9 mouse cellular contexts compared by ENCODE assay signal in genomic region chr11:61091642-61092262, GRCm38 (mm10). TPM values are rescaled to one million over a fixed set of nuclear protein-coding genes. Genes with fewer than 3 reads are reported as not detected.
DNase-seq lines count a peak whose midpoint lies in the region; ATAC-seq and TF ChIP-seq lines count a peak whose summit lies in the region.
"Had no signal": no experiment of that assay in that cellular context is flagged by ENCODE, and none has a peak within 500 bp of the region (broad histone marks: within the 10 kb centered on the region; RNA-seq: fewer than 3 reads in every experiment).

No protein-coding gene starts in this region.

- DNase-seq in heart, postnatal 10 days = peak; percentile 74 to 85
- DNase-seq in Patski (ENCODE audit: low read depth, low spot score) = peak; percentile 28
- peak; percentile 65 to 78 for DNase-seq in cerebellum, postnatal 4 days (ENCODE audit: low spot score in 2 of 2)
- peak; percentile 62 to 87 for DNase-seq in layer of hippocampus, postnatal 14 days (ENCODE audit: low spot score in 2 of 2)
- DNase-seq in midbrain, embryonic 10.5 days (ENCODE audit: low spot score) = peak; percentile 62
- DNase-seq in spleen, postnatal 4 days (ENCODE audit: low spot score in 2 of 2) = peak; percentile 43 to 71

- in situ Hi-C loops in Patski (cut with MboI; ENCODE audit: low pct_unique_long_range_greater_than_20kb) = loop anchor here (10.0 kb wide), 1 partner anchor 167 kb away; no protein-coding TSS in a partner anchor

- CTCF ChIA-PET in Patski (lab: Charles Lee) = interaction anchor here (1.1 to 1.2 kb wide), 3 partner anchors 17 to 200 kb away, joined by 3 read pairs; no protein-coding TSS in a partner anchor

- H3K9ac ChIP-seq in heart, embryonic 12.5 days = no peak overlapping the region
- H3K9ac ChIP-seq: embryonic facial prominence, embryonic 13.5 days had no signal

- no peak for ATAC-seq in heart, embryonic 12.5 days (ENCODE audit: insufficient number of reproducible peaks, low FRiP score)
- no peak for ATAC-seq in Patski
- ATAC-seq in granulocyte monocyte progenitor cell, adult 5-6 weeks (replicated peaks; ENCODE audit: poor library complexity, severe bottlenecking) = peak; percentile 42; the same call in 1 of the 2 replicates

- POLR2A ChIA-PET in Patski (lab: Charles Lee) = no interaction called here

- 22% methylated on average over 7 of the region's 7 CpGs for WGBS in heart, embryonic 12.5 days
- 21% methylated on average over 7 of the region's 7 CpGs for WGBS in midbrain, embryonic 10.5 days

- intact Hi-C loops in heart, postnatal 10 days (cut with DNase I) = loop anchor here (1.0 to 10.0 kb wide), 5 partner anchors 137 to 394 kb away; partner anchors contain the start of genes Llgl1 and Natd1

- H3K4me1 ChIP-seq in heart, embryonic 12.5 days (replicated peaks) = no peaks in the 10 kb centered on the region
- peaks cover 9% of the 10 kb centered on the region for H3K4me1 ChIP-seq in midbrain, embryonic 10.5 days

- 0 out of 2 replicates have a peak, but pooled peaks cover 6% of the 10 kb centered on the region for H3K9me3 ChIP-seq in heart, embryonic 12.5 days (replicated peaks)
- H3K9me3 ChIP-seq in midbrain, embryonic 10.5 days (replicated peaks) = no peaks in the 10 kb centered on the region

- H3K4me2 ChIP-seq in heart, embryonic 12.5 days = no peak overlapping the region
- H3K4me2 ChIP-seq: embryonic facial prominence, embryonic 13.5 days had no signal

- no peaks in the 10 kb centered on the region for H3K27me3 ChIP-seq in heart, embryonic 12.5 days (replicated peaks)
- H3K27me3 ChIP-seq in Patski = peaks cover 24% of the 10 kb centered on the region
- no peaks in the 10 kb centered on the region for H3K27me3 ChIP-seq in midbrain, embryonic 10.5 days (ENCODE audit: low read depth, poor library complexity, severe bottlenecking)
- H3K27me3 ChIP-seq: embryonic facial prominence, embryonic 13.5 days had no signal

- H3K4me3 ChIP-seq in heart, embryonic 12.5 days = no peak overlapping the region
- no peak overlapping the region for H3K4me3 ChIP-seq in midbrain, embryonic 10.5 days
- H3K4me3 ChIP-seq: embryonic facial prominence, embryonic 13.5 days had no signal

- peak; percentile 82 for TF ChIP-seq CTCF in Patski (IDR thresholded peaks at IDR 0.05)

- no peaks in the 10 kb centered on the region for H3K36me3 ChIP-seq in heart, embryonic 12.5 days
- H3K36me3 ChIP-seq in midbrain, embryonic 10.5 days = no peaks in the 10 kb centered on the region
- H3K36me3 ChIP-seq: embryonic facial prominence, embryonic 13.5 days had no signal

- H3K27ac ChIP-seq in heart, embryonic 12.5 days (ENCODE audit: poor library complexity, severe bottlenecking) = no peak overlapping the region
- no peak overlapping the region; the same call in 1 of the 2 replicates for H3K27ac ChIP-seq in midbrain, embryonic 10.5 days (replicated peaks)
- H3K27ac ChIP-seq: embryonic facial prominence, embryonic 13.5 days had no signal

RNA-seq across cellular contexts. Expression of gene Tnfrsf13b, which starts 34.8 kb away (rescaled TPM):
- total RNA-seq in heart, postnatal 10 days (2021) = 1 to 10 TPM in 1 of 2 experiments, under 1 TPM in 1; 0.91 to 1.0 TPM
- polyA plus RNA-seq in heart, embryonic 12.5 days (2016; fragmentation: Nextera tagmentation; extraction: Ambion mirVana) = 1.5 and 2.2 TPM in 2 replicates
- not detected for polyA plus RNA-seq in Patski (2021)
- 31.7 and 41.3 TPM in 2 replicates for total RNA-seq in granulocyte monocyte progenitor cell, adult 5-6 weeks (2014; fragmentation: Nextera tagmentation)
- total RNA-seq in granulocyte monocyte progenitor cell, adult 5-6 weeks (2017) = 55.8 and 121 TPM in 2 replicates
- 1 to 10 TPM in 1 of 2 experiments, under 1 TPM in 1; 0.99 to 1.4 TPM for total RNA-seq in layer of hippocampus, postnatal 14 days (2021)
- 1.2 TPM in 2 replicates for polyA plus RNA-seq in midbrain, embryonic 10.5 days (2016; fragmentation: Nextera tagmentation; extraction: Ambion mirVana)

Comparison
In these comparisons a context has a peak if more than half of its experiments do, and no peak if none do; other contexts are left out.
1. DNase-seq: peak in every context shown above with its lines; median percentile 80 in heart, postnatal 10 days; 74 in layer of hippocampus, postnatal 14 days; 72 in cerebellum, postnatal 4 days; 62 in midbrain, embryonic 10.5 days; 57 in spleen, postnatal 4 days; 28 in Patski.
2. RNA of gene Tnfrsf13b, which starts 34.8 kb away (total RNA-seq): 31.7 to 121 TPM in granulocyte monocyte progenitor cell, adult 5-6 weeks; 0.99 to 1.4 TPM in layer of hippocampus, postnatal 14 days and 0.91 to 1.0 TPM in heart, postnatal 10 days; every median in the first group is over 10 times any median in the second.